Mouse (Mus musculus): Measurements from ENCODE around the gene Slc9b1. TPM values are rescaled to one million over a fixed set of nuclear protein-coding genes. Genes with fewer than 3 reads are reported as not detected.
A peak's percentile ranks its signal among the peaks of the same experiment; 100 is the strongest.

Gene Slc9b1
- polyA plus RNA-seq, 1 experiment from 2014 or later = not detected

DNA sequence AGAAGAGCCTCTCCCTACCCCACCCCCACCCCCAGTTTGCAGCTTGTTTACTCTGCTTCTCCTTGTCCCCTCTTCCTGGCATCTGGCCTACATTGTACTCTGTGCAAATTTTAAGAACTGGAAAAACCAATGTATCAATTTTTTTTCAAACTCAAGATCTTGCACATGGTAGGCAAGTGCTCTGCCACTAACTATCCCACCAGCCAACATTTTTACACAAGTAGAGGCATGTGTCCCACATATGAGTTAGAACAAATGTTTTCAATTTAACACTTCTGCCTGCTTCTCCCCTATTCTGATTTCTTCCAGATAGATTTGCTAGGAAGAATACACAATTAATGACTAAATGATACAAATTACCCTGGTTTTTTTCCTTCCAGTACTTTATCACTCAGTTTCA lies 49.3 kb downstream of the Slc9b1 start:
- Histone ChIP-seq H3K36me3 (no peaks in the 10 kb centered on the region), H3K4me3 (no peak overlapping the region), H3K27ac (no peak overlapping the region), H3K4me1 (replicated peaks) (peaks cover 14% of the 10 kb centered on the region), H3K27me3 (ENCODE audit: insufficient read depth, poor library complexity, severe bottlenecking) (no peaks in the 10 kb centered on the region), H3K9me3 (no peaks in the 10 kb centered on the region)
- no peak for DNase-seq (ENCODE audit: low spot score)

DNA sequence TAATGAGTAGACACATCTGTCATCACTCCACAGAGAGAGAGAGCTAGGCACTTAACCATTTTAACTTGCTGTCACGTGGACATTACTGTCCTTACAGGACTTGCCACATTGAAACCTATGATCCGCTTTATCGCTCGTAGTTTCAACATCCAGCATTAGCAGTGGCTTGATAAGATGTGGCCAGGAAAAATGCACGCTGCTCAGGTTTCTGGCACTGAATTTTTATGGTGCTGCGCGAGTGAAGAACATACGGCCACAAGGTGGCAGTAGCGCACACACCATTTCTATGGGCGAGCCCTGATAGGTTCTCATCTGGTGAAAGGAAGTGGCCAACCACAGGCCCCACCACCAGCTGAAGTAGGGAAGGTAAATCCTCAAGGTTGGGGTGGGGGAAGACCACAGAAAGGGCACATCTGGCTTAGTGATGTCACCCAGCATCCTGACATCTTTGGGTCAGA lies 54.4 kb downstream of the Slc9b1 start:
- Histone ChIP-seq H3K9me3 (no peaks in the 10 kb centered on the region), H3K4me1 (replicated peaks) (peaks cover 8% of the 10 kb centered on the region), H3K27me3 (ENCODE audit: insufficient read depth, poor library complexity, severe bottlenecking) (no peaks in the 10 kb centered on the region), H3K36me3 (peaks cover 23% of the 10 kb centered on the region), H3K4me3 (no peak overlapping the region), H3K27ac (no peak overlapping the region)
- DNase-seq (ENCODE audit: low spot score) = peak; percentile 84
- WGBS = 17% methylated on average over 10 of the region's 10 CpGs

DNA sequence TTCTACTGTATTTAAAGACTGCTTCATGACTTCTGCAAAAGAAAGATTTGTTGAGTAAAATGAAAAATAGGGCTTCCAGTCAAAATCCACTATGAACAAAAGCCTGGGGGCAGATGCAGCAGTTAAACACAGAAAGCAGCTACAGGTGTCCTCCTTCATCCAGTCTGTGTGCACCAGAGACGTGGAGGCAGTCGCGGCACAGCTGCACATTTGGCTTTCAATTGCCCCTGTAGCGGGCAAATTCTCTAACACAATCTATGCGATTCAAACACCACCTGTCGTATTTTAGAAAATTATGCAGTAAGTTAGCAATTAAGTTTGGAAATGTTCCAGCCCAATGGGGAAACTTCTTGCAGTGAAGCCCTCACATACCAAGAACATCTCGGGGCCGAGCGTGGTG lies 55.4 kb downstream of the Slc9b1 start:
- H3K27me3 ChIP-seq (ENCODE audit: insufficient read depth, poor library complexity, severe bottlenecking) = no peaks in the 10 kb centered on the region
- WGBS = 93% methylated on average over 9 of the region's 9 CpGs
- H3K27ac ChIP-seq = no peak overlapping the region
- DNase-seq (ENCODE audit: low spot score) = no peak
- no peaks in the 10 kb centered on the region for H3K9me3 ChIP-seq
- peaks cover 26% of the 10 kb centered on the region for H3K36me3 ChIP-seq
- H3K4me3 ChIP-seq = no peak overlapping the region
- H3K4me1 ChIP-seq (replicated peaks) = peaks cover 8% of the 10 kb centered on the region

DNA sequence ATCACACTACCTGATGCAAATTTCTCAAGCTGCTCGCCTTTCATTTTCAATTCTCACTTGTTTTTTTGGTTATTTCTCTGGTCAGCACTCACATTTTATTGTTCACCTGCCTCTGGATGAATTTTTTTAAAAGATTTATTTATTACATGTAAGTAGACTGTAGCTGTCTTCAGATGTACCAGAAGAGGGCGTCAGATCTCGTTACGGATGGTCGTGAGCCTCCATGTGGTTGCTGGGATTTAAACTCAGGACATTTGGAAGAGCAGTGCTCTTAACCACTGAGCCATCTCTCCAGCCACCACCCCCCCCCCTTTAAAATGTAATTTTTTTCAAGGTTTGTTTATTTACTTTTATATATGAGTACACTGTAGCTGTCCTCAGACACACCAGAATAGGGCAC lies 56.0 kb downstream of the Slc9b1 start:
- Histone ChIP-seq H3K27me3 (ENCODE audit: insufficient read depth, poor library complexity, severe bottlenecking) (no peaks in the 10 kb centered on the region), H3K9me3 (no peaks in the 10 kb centered on the region), H3K4me3 (no peak overlapping the region), H3K4me1 (replicated peaks) (peaks cover 8% of the 10 kb centered on the region), H3K27ac (no peak overlapping the region), H3K36me3 (peaks cover 33% of the 10 kb centered on the region)
- 76% methylated on average over 5 of the region's 5 CpGs for WGBS
- DNase-seq (ENCODE audit: low spot score) = no peak

DNA sequence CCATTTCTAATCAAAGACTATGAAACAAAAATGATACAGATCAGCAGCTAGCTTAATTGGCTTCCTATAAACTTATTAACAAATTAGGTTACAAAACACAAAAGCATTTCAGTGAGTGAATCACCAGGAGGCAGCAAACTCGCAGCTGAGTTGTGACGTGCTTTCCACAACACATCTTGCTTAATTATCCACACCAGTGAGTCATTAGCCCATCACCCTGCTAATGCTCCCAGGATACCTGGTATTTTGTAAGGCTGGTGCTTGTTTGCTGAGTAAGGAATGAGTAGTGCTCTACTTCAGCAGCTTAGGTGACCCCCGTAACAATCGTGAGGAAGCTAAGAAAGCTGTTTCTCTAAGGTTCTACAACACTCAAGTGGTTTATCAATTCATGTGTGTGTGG lies 56.8 kb downstream of the Slc9b1 start:
- H3K4me3 ChIP-seq = no peak overlapping the region
- H3K4me1 ChIP-seq (replicated peaks) = peaks cover 8% of the 10 kb centered on the region
- no peaks in the 10 kb centered on the region for H3K27me3 ChIP-seq (ENCODE audit: insufficient read depth, poor library complexity, severe bottlenecking)
- peaks cover 3% of the 10 kb centered on the region; the same call in 1 of the 2 replicates for H3K9me3 ChIP-seq
- H3K36me3 ChIP-seq = peaks cover 40% of the 10 kb centered on the region
- WGBS = 83% methylated on average over 4 of the region's 4 CpGs
- no peak for DNase-seq (ENCODE audit: low spot score)
- no peak overlapping the region for H3K27ac ChIP-seq

DNA sequence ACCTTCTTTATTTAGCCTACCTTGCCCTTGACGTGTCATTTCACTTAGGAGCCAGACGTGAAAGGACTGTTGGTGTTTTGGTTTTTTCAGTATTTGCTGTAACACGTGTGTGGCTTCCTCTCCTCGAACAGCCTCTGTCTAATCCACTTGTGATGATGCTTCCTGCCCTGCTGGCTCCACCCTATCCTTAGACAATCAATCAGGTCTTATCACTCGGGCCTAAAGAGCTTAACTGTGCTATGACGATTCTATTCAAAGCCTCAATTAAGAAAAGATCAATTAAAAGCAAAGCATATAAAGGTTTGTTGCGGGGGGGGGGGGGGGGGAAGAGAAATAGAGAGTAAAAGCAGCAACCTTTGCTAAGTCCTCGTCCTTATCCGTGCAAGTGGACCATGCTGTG lies 59.5 kb downstream of the Slc9b1 start:
- H3K4me3 ChIP-seq = no peak overlapping the region
- peaks cover 10% of the 10 kb centered on the region for H3K4me1 ChIP-seq (replicated peaks)
- H3K27me3 ChIP-seq (ENCODE audit: insufficient read depth, poor library complexity, severe bottlenecking) = no peaks in the 10 kb centered on the region
- H3K9me3 ChIP-seq = peaks cover 4% of the 10 kb centered on the region; the same call in 1 of the 2 replicates
- no peak for DNase-seq (ENCODE audit: low spot score)
- peaks cover 56% of the 10 kb centered on the region for H3K36me3 ChIP-seq
- no peak overlapping the region for H3K27ac ChIP-seq
- 91% methylated on average over 9 of the region's 9 CpGs for WGBS

DNA sequence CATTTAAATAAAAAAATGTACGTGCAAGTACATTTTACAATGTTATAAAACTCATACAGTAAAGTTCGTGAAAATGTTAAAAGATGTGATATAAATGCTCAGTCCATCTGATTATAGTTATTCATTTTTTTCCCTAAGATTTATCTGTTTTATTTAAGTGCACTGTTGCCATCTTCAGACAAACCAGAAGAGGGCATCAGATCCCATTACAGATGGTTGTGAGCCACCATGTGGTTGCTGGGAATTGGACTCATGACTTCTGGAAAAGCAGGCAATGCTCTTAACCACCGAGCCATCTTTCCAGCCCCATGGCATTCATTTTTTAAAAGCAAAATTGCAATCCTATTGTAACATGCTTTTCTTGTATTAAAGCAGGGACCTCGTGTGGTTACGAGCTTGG lies 61.4 kb downstream of the Slc9b1 start:
- no peak overlapping the region for H3K27ac ChIP-seq
- no peak overlapping the region for H3K4me3 ChIP-seq
- H3K9me3 ChIP-seq = peaks cover 4% of the 10 kb centered on the region; the same call in 1 of the 2 replicates
- 95% methylated on average over 5 of the region's 5 CpGs for WGBS
- H3K36me3 ChIP-seq = peaks cover 56% of the 10 kb centered on the region
- H3K4me1 ChIP-seq (replicated peaks) = peaks cover 14% of the 10 kb centered on the region
- H3K27me3 ChIP-seq (ENCODE audit: insufficient read depth, poor library complexity, severe bottlenecking) = no peaks in the 10 kb centered on the region
- DNase-seq (ENCODE audit: low spot score) = no peak

DNA sequence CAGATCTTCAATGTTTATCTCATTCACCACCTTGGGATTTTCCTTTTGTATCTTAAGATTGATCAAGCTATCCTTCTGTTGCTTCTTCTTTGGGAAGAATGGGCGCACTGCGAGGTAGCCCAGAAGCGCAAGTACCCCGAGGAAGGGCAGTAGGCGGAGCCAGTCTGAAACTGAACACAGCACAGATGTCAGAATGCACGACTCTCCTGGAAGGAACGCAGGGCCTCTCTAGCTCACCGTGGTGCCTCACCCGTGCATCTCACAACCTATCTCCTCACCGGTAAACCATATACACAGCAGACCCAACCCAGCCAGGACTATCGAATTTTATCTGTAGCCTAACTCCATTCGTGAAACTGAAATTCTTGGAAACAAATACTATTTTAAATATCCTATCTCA lies 63.2 kb downstream of the Slc9b1 start:
- Histone ChIP-seq H3K27me3 (ENCODE audit: insufficient read depth, poor library complexity, severe bottlenecking) (no peaks in the 10 kb centered on the region), H3K9me3 (peaks cover 4% of the 10 kb centered on the region; the same call in 1 of the 2 replicates), H3K4me3 (no peak overlapping the region), H3K36me3 (peaks cover 46% of the 10 kb centered on the region), H3K4me1 (replicated peaks) (peaks cover 14% of the 10 kb centered on the region), H3K27ac (no peak overlapping the region)
- 90% methylated on average over 12 of the region's 12 CpGs for WGBS
- DNase-seq (ENCODE audit: low spot score) = no peak

DNA sequence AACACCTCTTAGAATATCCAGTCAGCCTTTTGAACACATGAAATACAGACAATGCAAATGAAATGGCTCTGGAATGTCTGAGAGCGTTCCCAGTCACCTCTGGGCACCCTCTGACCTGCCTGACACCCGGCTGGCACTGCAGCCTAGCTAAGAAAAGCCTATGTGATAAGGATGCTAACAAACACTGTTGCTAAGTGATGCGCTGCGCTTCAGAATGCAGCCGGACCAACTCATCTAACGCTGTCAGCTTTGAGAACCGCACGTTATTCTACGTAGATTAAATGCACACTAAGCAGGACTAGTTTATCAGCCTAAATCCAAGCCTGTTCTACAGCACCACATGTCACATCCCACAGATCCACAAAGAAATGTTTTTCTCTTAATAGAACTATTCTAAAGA lies 64.0 kb downstream of the Slc9b1 start:
- H3K27ac ChIP-seq = no peak overlapping the region
- peaks cover 14% of the 10 kb centered on the region for H3K4me1 ChIP-seq (replicated peaks)
- H3K27me3 ChIP-seq (ENCODE audit: insufficient read depth, poor library complexity, severe bottlenecking) = no peaks in the 10 kb centered on the region
- H3K4me3 ChIP-seq = no peak overlapping the region
- peaks cover 45% of the 10 kb centered on the region for H3K36me3 ChIP-seq
- 48% methylated on average over 9 of the region's 9 CpGs for WGBS
- DNase-seq (ENCODE audit: low spot score) = peak; percentile 51
- peaks cover 4% of the 10 kb centered on the region; the same call in 1 of the 2 replicates for H3K9me3 ChIP-seq

DNA sequence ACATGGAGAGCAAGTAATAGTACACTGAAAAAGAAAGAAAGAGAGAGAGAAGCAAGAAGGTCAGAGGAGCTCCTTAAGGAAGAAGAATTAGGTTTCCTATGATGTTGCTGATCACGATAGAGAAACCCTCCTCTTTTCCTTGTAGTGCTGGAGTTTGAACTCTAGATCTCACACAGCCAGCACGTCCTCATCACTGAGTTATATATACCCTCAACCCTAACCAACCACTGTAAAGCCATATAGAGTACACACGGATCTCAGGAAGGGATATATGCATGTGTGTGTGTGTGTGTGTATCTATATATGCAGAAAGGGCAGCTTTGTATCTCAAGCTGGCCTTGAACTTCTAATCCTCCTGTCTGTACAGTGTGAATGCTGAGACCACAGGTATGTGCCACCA lies 69.4 kb downstream of the Slc9b1 start:
- no peaks in the 10 kb centered on the region for H3K9me3 ChIP-seq
- 95% methylated on average over 3 of the region's 3 CpGs for WGBS
- no peak for DNase-seq (ENCODE audit: low spot score)
- no peaks in the 10 kb centered on the region for H3K27me3 ChIP-seq (ENCODE audit: insufficient read depth, poor library complexity, severe bottlenecking)
- peaks cover 19% of the 10 kb centered on the region for H3K36me3 ChIP-seq
- H3K4me3 ChIP-seq = no peak overlapping the region
- H3K27ac ChIP-seq = no peak overlapping the region
- peaks cover 19% of the 10 kb centered on the region for H3K4me1 ChIP-seq (replicated peaks)

DNA sequence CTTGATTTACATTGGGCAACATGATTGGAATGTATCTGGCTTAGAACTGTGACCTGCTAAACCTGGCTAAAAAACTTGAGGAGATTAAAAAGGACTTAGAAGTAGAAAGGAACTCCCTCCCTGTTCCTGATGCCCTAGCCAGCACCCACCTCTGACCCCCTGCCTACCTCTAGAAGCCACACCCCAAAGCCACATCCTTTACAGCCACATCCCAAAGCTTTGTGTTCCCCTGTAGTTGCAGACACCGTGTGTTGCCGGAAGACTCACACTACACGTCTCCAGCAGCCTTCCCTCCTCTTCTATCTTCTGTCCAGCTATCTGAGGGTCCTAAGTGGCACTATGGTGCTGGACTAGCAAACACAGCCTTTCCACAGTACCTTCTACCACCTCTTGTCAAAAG lies 70.0 kb downstream of the Slc9b1 start:
- H3K27ac ChIP-seq = no peak overlapping the region
- peaks cover 19% of the 10 kb centered on the region for H3K36me3 ChIP-seq
- DNase-seq (ENCODE audit: low spot score) = no peak
- WGBS = 77% methylated on average over 3 of the region's 3 CpGs
- H3K27me3 ChIP-seq (ENCODE audit: insufficient read depth, poor library complexity, severe bottlenecking) = no peaks in the 10 kb centered on the region
- H3K9me3 ChIP-seq = no peaks in the 10 kb centered on the region
- peaks cover 17% of the 10 kb centered on the region for H3K4me1 ChIP-seq (replicated peaks)
- no peak overlapping the region for H3K4me3 ChIP-seq

DNA sequence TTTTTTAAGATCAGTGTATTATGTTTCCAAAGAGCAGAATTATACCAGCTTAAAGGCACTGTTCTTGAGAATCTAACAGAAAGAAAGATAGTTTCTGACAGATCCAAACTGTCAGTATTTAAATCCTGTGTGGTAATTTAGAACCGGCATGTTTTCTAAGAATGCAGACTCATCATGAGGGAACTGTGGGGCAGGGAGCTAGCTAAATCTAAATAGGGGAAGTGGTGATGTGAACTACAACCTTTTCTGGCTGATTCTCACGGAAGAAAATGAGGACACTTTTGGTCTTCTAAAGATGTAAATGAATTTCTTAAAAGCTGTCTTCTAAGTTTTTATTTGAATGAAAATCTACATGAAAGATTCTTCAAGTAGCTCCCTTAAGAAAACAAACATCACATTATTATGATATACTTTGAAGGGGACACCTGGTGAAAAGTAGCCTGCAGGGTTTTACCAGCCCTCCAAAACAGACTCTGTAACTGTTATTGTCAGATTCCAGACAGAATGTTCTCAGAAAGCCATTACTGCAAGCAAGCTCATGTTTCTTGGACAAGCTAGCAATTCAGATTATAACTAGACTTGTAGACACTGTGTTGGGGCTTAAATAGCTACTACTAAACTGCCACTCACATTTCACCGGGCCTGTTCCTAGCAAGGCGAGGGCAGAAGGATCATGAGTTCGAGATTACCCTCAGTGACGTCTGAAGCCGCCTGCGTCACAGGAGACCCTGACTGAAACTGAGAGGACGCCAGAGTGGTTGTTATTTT lies 72.9 kb downstream of the Slc9b1 start:
- peaks cover 23% of the 10 kb centered on the region for H3K4me1 ChIP-seq (replicated peaks)
- no peak overlapping the region for H3K4me3 ChIP-seq
- H3K9me3 ChIP-seq = no peaks in the 10 kb centered on the region
- no peaks in the 10 kb centered on the region for H3K27me3 ChIP-seq (ENCODE audit: insufficient read depth, poor library complexity, severe bottlenecking)
- WGBS = 88% methylated on average over 9 of the region's 9 CpGs
- DNase-seq (ENCODE audit: low spot score) = no peak
- H3K27ac ChIP-seq = no peak overlapping the region
- peaks cover 19% of the 10 kb centered on the region for H3K36me3 ChIP-seq

DNA sequence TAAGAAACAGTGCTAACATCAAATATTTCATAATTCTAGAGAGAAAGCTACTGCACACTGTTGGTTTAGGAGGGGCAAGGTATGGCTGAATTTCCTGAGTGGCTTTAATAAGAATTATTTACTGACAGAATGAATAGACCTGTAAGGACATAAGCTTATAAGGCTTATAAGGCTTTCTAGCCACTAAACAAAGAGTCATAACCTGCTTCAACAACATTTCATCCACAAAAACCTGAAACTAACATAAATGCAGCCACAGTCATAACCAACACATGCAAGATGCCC lies 73.4 kb downstream of the Slc9b1 start:
- no peak for DNase-seq (ENCODE audit: low spot score)
- Histone ChIP-seq H3K36me3 (peaks cover 16% of the 10 kb centered on the region), H3K27ac (no peak overlapping the region), H3K9me3 (no peaks in the 10 kb centered on the region), H3K27me3 (ENCODE audit: insufficient read depth, poor library complexity, severe bottlenecking) (no peaks in the 10 kb centered on the region), H3K4me1 (replicated peaks) (peaks cover 23% of the 10 kb centered on the region), H3K4me3 (no peak overlapping the region)
